In the genomic region with DNA sequence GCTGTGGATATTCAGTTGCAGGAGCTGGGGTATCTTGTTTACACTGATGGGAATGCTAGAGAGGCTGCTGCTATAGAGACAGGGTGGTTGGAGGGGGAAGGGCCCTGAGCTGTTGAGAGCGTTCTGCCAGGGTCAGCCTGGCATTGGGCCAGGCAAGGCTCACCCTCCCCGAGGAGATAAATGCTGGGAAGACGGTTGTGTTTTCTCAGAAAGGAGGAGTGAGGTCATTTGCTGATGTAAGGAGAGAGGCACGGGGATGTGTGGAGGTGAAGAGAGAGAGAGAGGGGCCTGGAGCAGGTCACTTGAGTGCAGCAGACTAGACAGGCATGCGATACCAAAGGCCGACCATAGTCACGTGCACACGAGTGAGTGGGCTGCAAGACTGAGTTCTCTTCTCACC, we compare ENCODE assay signal across 11 mouse cellular contexts. TPM values are rescaled to one million over a fixed set of nuclear protein-coding genes. Genes with fewer than 3 reads are reported as not detected.
A peak's percentile ranks its signal among the peaks of the same experiment; 100 is the strongest.
DNase-seq lines count a peak whose midpoint lies in the region; ATAC-seq and TF ChIP-seq lines count a peak whose summit lies in the region.
"Had no signal": no experiment of that assay in that cellular context is flagged by ENCODE, and none has a peak within 500 bp of the region (broad histone marks: within the 10 kb centered on the region; RNA-seq: fewer than 3 reads in every experiment).

No protein-coding gene starts in this region.

- in situ Hi-C loops in Patski (cut with MboI; ENCODE audit: low pct_unique_long_range_greater_than_20kb): no loop called here

- no peak overlapping the region for H3K4me2 ChIP-seq in intestine, postnatal 0 days (replicated peaks; ENCODE audit: low read depth)

- 0 out of 2 replicates have a peak overlapping the region, but pooled peaks have one; percentile 10 for H3K27ac ChIP-seq in layer of hippocampus, adult 2 months
- no peak overlapping the region for H3K27ac ChIP-seq in intestine, postnatal 0 days (ENCODE audit: low read depth, low read length)
- H3K27ac ChIP-seq: macrophage had no signal

- H3K4me3 ChIP-seq in layer of hippocampus, adult 2 months: no peak overlapping the region
- H3K4me3 ChIP-seq in intestine, postnatal 0 days (ENCODE audit: low read depth, low read length): no peak overlapping the region

- no peaks in the 10 kb centered on the region for H3K4me1 ChIP-seq in intestine, postnatal 0 days (replicated peaks; ENCODE audit: control insufficient read depth, insufficient read depth, low read length)

- no peak overlapping the region for H3K9ac ChIP-seq in intestine, postnatal 0 days (ENCODE audit: low read depth, low read length)

- peak; percentile 8 for DNase-seq in adrenal gland, adult 2 months
- no peak for DNase-seq in adrenal gland, postnatal 25 days
- DNase-seq in layer of hippocampus, adult 2 months (ENCODE audit: low spot score in 2 of 2): no peak
- DNase-seq in layer of hippocampus, adult 8-10 months (ENCODE audit: low spot score in 2 of 2): no peak
- DNase-seq in Patski (ENCODE audit: low read depth, low spot score): peak; percentile 48
- DNase-seq in spleen, postnatal 36 days (ENCODE audit: low spot score in 2 of 2): no peak
- no peak for DNase-seq in adrenal gland, adult 8-10 months
- DNase-seq: layer of hippocampus, postnatal 36 days; right cerebral cortex, adult 18-20 months had no signal

- ATAC-seq in Patski: peak; percentile 81
- ATAC-seq in intestine, postnatal 0 days: 0 out of 2 replicates have a peak, but pooled peaks have one; percentile 28

- H3K27me3 ChIP-seq in Patski: no peaks in the 10 kb centered on the region
- H3K27me3 ChIP-seq in intestine, postnatal 0 days (replicated peaks; ENCODE audit: control insufficient read depth, insufficient read depth, low read length): no peaks in the 10 kb centered on the region

- WGBS in intestine, postnatal 0 days: 43% methylated on average over 8 of the region's 8 CpGs

- no peaks in the 10 kb centered on the region for H3K9me3 ChIP-seq in intestine, postnatal 0 days (ENCODE audit: control insufficient read depth)

- TF ChIP-seq CTCF in layer of hippocampus, adult 2 months (conservative IDR thresholded peaks at IDR 0.05): no peak
- no peak for TF ChIP-seq CTCF in Patski (IDR thresholded peaks at IDR 0.05)
- no peak for TF ChIP-seq CTCF in intestine, postnatal 0 days (IDR thresholded peaks at IDR 0.05; ENCODE audit: low read depth)

- POLR2A ChIA-PET in Patski (lab: Charles Lee): no interaction called here

- H3K36me3 ChIP-seq in intestine, postnatal 0 days (ENCODE audit: control insufficient read depth, insufficient read depth): no peaks in the 10 kb centered on the region

- CTCF ChIA-PET in Patski (lab: Charles Lee): no interaction called here

RNA-seq across cellular contexts. Expression of gene Clip4, which starts 42.8 kb away (rescaled TPM):
- total RNA-seq in adrenal gland, adult 2 months (2021): 10 to 100 TPM; 14.1 to 28.6 TPM
- 3.0 and 3.7 TPM in 2 replicates for polyA plus RNA-seq in adrenal gland, adult 2 months (2012; rRNA removed)
- total RNA-seq in adrenal gland, postnatal 25 days (2021): 15.9 and 17.2 TPM in 2 replicates
- 10 to 100 TPM; 78.2 to 87.5 TPM for total RNA-seq in layer of hippocampus, adult 2 months (2021)
- total RNA-seq in layer of hippocampus, adult 8-10 months (2022): 10 to 100 TPM; 78.0 to 95.5 (median 87.4) TPM
- 43.4 TPM for polyA plus RNA-seq in Patski (2021)
- polyA plus RNA-seq in intestine, postnatal 0 days (2015; fragmentation: Nextera tagmentation; extraction: Ambion mirVana): 3.3 and 3.7 TPM in 2 replicates
- total RNA-seq in adrenal gland, adult 8-10 months (2022): 10 to 100 TPM; 17.2 to 42.7 (median 29.7) TPM
- polyA plus RNA-seq: macrophage had no signal

RNA-seq across cellular contexts. Expression of gene Pcare, which starts 58.4 kb away (rescaled TPM):
- total RNA-seq in adrenal gland, adult 2 months (2021): not detected
- not detected in 2 replicates for polyA plus RNA-seq in adrenal gland, adult 2 months (2012; rRNA removed)
- not detected in 2 replicates for total RNA-seq in adrenal gland, postnatal 25 days (2021)
- under 1 TPM; 0.10 to 0.18 TPM for total RNA-seq in layer of hippocampus, adult 2 months (2021)
- total RNA-seq in layer of hippocampus, adult 8-10 months (2022): under 1 TPM; 0.09 to 0.27 (median 0.17) TPM
- polyA plus RNA-seq in Patski (2021): not detected
- polyA plus RNA-seq in intestine, postnatal 0 days (2015; fragmentation: Nextera tagmentation; extraction: Ambion mirVana): not detected in 2 replicates
- not detected for total RNA-seq in adrenal gland, adult 8-10 months (2022)
- polyA plus RNA-seq: macrophage had no signal

Comparison
In these comparisons a context has a peak if more than half of its experiments do, and no peak if none do; other contexts are left out.
1. DNase-seq: peak in adrenal gland, adult 2 months (single experiment) and Patski (single experiment); none in adrenal gland, postnatal 25 days (single experiment), layer of hippocampus, adult 2 months (0 of 2), layer of hippocampus, adult 8-10 months (0 of 2), spleen, postnatal 36 days (0 of 2) and adrenal gland, adult 8-10 months (single experiment).